Mouse (Mus musculus) bone marrow macrophage, adult 2 months (primary cell): ENCODE data around the gene Abhd6.

Source experiments
- CTCF ChIP-seq: IDR thresholded peaks from 2 replicates; pipeline ENCODE4 v1.5.1; 2012; ENCODE audit warnings: low read depth, mild to moderate bottlenecking, low read length, moderate library complexity
- POLR2A ChIP-seq: IDR thresholded peaks from 2 replicates; pipeline ENCODE4 v1.6.1; 2012; ENCODE audit warnings: mild to moderate bottlenecking, low read depth, low read length, borderline replicate concordance

- TF ChIP-seq POLR2A (no peak), CTCF (no peak)
Observed at GRCm38 (mm10) chr14:8007923-8008322, 5.2 kb downstream of the Abhd6 start.
